Mouse (Mus musculus): ENCODE measurements at regions not wholly inside any gene's neighbourhood (a gene's known extent, or its start where the extent isn't known, plus 50 kb on each side); places are given as distances from the start of the nearest gene placed in this dataset.
A peak's percentile ranks its signal among the peaks of the same experiment; 100 is the strongest.

DNA sequence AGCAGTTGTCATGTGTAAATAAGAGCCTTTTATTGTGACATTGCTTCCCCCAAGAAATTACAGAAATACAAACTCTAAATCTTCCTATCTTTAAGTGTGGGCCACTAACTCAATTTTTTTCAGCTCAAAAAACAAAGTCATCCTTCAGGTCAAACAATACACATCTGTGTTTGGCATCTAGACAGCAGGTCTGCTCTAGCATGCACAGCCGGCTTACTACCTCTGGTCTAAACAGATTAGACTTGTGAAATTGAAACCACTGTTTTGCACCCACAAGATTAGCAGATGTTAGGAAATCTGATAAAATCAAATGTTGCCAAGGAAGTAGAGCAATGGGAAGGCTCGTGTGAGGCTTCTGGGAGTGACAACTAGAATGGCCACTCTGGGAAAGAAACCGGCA lies 195.5 kb upstream of the Il12b start:
- WGBS, result 86% methylated on average over 3 of the region's 3 CpGs
- H3K4me3 ChIP-seq (replicated peaks), result no peak overlapping the region
- H3K4me1 ChIP-seq (replicated peaks), result no peaks in the 10 kb centered on the region
- no peak for ATAC-seq
- no peaks in the 10 kb centered on the region for H3K9me3 ChIP-seq
- H3K27ac ChIP-seq, result no peak overlapping the region
- no peak overlapping the region for H3K4me2 ChIP-seq (replicated peaks)
- no peak overlapping the region for H3K9ac ChIP-seq (replicated peaks)
- H3K36me3 ChIP-seq, result no peaks in the 10 kb centered on the region
- H3K27me3 ChIP-seq, result no peaks in the 10 kb centered on the region

DNA sequence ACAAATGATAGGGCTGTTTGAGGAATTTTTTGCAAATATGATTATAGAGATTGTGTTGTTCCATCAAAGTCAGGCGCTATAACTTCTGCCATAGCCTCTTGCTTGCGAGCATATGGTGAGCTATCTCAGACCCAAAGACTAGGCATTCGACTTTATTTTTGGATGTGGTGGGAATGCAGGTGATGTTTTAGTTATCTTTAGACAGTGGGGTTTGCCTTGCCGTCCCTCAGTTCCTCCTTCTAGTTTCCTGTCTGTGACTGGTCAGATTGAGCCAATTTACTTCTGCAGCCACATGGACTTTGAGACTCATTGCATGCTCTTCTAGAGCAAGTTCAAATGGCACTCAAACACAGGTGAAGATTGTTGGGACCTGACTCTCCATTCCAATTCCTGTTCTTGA lies 193.0 kb upstream of the Il12b start:
- H3K9ac ChIP-seq (replicated peaks), result no peak overlapping the region
- no peaks in the 10 kb centered on the region for H3K4me1 ChIP-seq (replicated peaks)
- no peaks in the 10 kb centered on the region for H3K27me3 ChIP-seq
- 94% methylated on average over 4 of the region's 4 CpGs for WGBS
- H3K4me2 ChIP-seq (replicated peaks), result no peak overlapping the region
- ATAC-seq, result no peak
- H3K9me3 ChIP-seq, result no peaks in the 10 kb centered on the region
- no peaks in the 10 kb centered on the region for H3K36me3 ChIP-seq
- H3K4me3 ChIP-seq (replicated peaks), result no peak overlapping the region
- no peak overlapping the region for H3K27ac ChIP-seq

DNA sequence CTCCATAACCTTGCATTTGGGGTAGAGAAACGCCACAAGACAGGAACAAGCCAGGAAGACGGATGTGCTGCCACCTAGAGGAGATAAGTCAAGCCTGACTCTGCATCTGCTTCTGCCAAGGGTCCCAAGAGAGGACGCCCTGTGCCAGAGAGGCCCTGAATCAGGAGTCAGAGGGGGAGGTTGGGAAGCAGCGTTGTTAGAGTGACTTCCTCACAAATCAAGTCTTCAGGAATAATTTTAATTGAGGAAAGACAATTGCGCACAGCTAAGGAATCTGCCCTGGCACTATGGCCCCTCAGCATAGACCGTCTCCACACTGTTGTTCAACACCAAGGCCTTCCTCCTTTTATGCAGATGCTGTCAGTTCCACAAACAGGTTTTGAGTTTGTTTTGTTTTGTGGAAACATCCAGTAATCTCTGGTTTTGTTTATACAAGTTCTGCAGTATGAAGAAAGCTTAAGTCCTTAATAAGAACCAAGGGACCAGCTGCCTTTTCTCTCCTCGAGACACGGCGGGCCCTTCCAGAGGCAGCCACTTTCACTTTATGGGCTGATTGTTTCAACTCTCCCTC lies 187.9 kb upstream of the Il12b start:
- no peaks in the 10 kb centered on the region for H3K36me3 ChIP-seq
- no peaks in the 10 kb centered on the region for H3K9me3 ChIP-seq
- H3K27ac ChIP-seq, result no peak overlapping the region
- H3K4me3 ChIP-seq (replicated peaks), result no peak overlapping the region
- no peak overlapping the region for H3K4me2 ChIP-seq (replicated peaks)
- ATAC-seq, result 0 out of 2 replicates have a peak, but pooled peaks have one; percentile 68
- H3K4me1 ChIP-seq (replicated peaks), result no peaks in the 10 kb centered on the region
- no peak overlapping the region for H3K9ac ChIP-seq (replicated peaks)
- H3K27me3 ChIP-seq, result no peaks in the 10 kb centered on the region
- WGBS, result 60% methylated on average over 9 of the region's 9 CpGs

DNA sequence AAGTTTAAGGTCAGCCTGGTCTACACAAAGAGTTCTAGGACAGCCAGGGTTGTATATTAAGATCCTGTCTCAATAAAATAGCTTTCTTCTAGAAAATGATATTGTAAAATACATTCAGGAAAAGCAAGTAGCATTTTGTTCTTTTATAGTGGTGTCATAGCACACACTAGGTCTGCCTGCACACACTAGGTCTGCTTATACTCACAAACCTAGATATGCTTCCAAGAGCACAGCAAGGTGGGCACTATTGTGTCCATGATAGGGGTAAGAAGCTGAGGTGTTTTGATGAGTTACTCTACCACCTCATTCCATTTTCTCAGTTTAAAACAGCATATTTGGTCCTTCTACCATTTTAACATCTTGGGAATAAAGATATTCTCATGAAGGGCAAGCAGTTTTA lies 185.8 kb upstream of the Il12b start:
- no peaks in the 10 kb centered on the region for H3K36me3 ChIP-seq
- H3K27me3 ChIP-seq, result no peaks in the 10 kb centered on the region
- no peak overlapping the region for H3K9ac ChIP-seq (replicated peaks)
- no peaks in the 10 kb centered on the region for H3K9me3 ChIP-seq
- no peak overlapping the region for H3K27ac ChIP-seq
- no peak overlapping the region for H3K4me3 ChIP-seq (replicated peaks)
- ATAC-seq, result no peak
- H3K4me1 ChIP-seq (replicated peaks), result no peaks in the 10 kb centered on the region
- no peak overlapping the region for H3K4me2 ChIP-seq (replicated peaks)

DNA sequence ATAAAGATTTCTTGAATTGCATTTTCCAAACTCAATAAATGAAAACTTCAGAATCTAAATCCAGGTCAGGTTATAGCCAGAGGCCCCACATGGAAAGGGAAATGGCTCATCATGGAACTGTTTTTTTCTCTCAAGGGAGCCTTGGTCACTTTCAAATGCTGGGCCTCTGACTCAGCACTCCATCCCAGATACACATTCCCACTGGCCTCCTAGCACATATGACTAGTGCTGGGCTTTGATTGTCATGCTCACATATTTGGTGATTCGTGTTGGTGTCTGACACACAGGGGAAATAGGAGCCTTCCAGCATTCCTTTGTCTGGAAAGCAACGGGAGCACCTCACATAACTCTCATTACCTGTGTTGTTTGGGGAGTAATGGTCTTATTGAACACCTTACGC lies 183.5 kb upstream of the Il12b start:
- no peak overlapping the region for H3K9ac ChIP-seq (replicated peaks)
- ATAC-seq, result no peak
- no peak overlapping the region for H3K4me3 ChIP-seq (replicated peaks)
- 93% methylated on average over 3 of the region's 3 CpGs for WGBS
- no peaks in the 10 kb centered on the region for H3K9me3 ChIP-seq
- no peak overlapping the region for H3K4me2 ChIP-seq (replicated peaks)
- H3K27me3 ChIP-seq, result no peaks in the 10 kb centered on the region
- H3K4me1 ChIP-seq (replicated peaks), result no peaks in the 10 kb centered on the region
- no peak overlapping the region for H3K27ac ChIP-seq
- no peaks in the 10 kb centered on the region for H3K36me3 ChIP-seq

DNA sequence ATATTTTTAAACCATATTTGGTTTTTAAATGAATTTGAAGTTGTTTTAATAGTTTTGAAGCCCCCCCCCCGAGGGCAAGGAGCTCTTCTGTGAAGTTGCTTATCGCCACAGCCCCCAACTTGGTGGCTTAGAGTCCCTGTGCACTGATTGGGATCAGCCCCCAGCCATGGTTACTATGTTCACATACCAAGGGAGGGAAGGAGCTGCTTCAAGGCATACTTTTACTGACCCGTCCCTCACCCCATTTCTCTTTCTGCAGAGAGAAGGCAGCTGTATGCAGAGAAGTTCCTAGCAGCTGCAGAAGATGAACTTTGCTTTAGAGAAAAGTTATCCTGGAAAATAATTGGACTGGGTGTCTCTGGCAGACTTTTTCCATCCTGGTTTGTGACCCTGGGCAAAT lies 179.9 kb upstream of the Il12b start:
- Histone ChIP-seq H3K4me3 (replicated peaks) (no peak overlapping the region), H3K9ac (replicated peaks) (no peak overlapping the region), H3K36me3 (no peaks in the 10 kb centered on the region), H3K4me2 (replicated peaks) (no peak overlapping the region), H3K4me1 (replicated peaks) (no peaks in the 10 kb centered on the region), H3K27ac (no peak overlapping the region), H3K9me3 (no peaks in the 10 kb centered on the region), H3K27me3 (no peaks in the 10 kb centered on the region)
- 60% methylated on average over 3 of the region's 3 CpGs for WGBS
- ATAC-seq, result no peak

DNA sequence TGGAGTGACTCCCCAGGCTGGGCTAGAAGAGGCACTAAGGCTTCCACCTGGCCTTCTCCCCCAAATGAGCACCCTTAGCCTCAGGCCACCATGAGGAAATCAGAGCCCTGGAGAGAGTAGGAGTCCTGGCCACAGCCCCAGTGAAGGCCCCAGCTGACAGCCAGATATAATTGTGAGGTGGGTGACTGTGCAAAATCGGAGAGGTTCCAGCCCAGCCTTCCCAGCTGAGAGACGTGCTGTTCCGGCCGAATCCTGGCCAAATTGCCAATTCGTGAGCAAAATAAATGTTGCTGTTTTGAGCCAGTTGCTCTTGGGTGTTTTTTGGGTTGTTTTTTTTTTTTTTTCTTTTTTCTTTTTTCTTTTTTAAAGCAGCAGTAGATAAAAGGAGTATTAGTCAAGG lies 169.9 kb upstream of the Il12b start:
- 94% methylated on average over 5 of the region's 5 CpGs for WGBS
- Histone ChIP-seq H3K4me3 (replicated peaks) (no peak overlapping the region), H3K9ac (replicated peaks) (no peak overlapping the region), H3K9me3 (no peaks in the 10 kb centered on the region), H3K27ac (no peak overlapping the region), H3K4me2 (replicated peaks) (no peak overlapping the region), H3K27me3 (no peaks in the 10 kb centered on the region), H3K4me1 (replicated peaks) (no peaks in the 10 kb centered on the region), H3K36me3 (no peaks in the 10 kb centered on the region)
- no peak for ATAC-seq

DNA sequence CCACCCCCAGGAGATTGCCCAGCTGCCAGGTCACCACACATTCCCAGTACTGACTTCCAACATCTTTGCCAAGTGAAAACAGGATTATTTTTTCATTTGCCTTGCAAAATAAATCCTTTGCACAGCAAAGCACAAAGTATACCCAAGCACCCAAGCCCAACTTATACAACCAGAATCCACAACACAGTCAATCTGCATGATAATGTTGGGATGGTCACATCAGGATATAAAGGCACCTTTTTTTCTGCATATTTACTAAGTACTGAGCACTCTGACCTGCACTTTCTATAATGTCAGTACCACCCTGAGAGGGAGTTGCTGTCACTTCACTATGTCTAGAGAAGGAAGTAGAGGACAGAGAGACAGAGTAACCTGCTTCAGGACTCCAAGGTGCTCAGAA lies 164.4 kb upstream of the Il12b start:
- Histone ChIP-seq H3K4me3 (replicated peaks) (no peak overlapping the region), H3K9ac (replicated peaks) (no peak overlapping the region), H3K9me3 (no peaks in the 10 kb centered on the region), H3K27me3 (no peaks in the 10 kb centered on the region), H3K36me3 (no peaks in the 10 kb centered on the region), H3K4me1 (replicated peaks) (no peaks in the 10 kb centered on the region), H3K4me2 (replicated peaks) (no peak overlapping the region), H3K27ac (no peak overlapping the region)
- ATAC-seq, result no peak

DNA sequence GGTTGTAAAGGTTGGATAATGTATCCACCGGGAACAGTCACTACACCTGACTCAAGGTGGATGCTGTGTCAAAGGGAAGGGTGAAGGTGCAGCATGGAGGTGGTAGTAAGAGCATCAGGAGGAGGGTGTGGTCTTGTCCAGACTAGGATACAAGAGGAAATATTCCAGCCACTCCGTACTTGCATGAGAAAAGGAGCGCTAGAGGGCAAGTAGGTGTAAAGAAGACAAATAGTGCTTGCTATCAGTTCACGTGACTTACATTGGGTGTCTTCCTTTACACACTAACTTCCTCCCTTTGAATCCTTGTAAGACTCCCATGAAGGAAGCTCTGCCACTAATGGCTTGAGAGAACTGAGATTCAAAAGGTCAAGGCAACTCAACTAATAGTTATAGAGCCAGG lies 161.8 kb upstream of the Il12b start:
- WGBS, result 95% methylated on average over 4 of the region's 4 CpGs
- H3K27me3 ChIP-seq, result no peaks in the 10 kb centered on the region

DNA sequence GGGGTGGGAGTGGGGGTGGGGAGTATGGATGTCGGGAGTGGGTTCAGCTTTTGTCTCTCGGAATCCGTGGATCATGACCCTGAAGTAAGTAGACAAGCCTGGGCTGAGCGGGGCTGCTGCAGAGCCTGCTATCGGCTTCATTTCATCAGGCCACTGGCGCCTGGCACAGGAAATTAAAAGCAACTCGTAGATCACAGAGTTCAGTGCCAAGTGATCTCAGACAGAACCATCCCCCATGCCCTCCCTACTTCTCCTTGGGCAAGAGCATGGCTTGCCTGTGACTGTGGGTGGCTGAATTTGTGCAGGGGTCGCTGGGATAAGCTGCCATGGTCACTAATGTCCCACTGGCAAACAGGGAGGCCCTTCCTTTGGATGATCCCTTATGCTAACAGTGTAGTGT lies 161.3 kb upstream of the Il12b start:
- WGBS, result 80% methylated on average over 8 of the region's 8 CpGs
- ATAC-seq, result no peak
- Histone ChIP-seq H3K27ac (no peak overlapping the region), H3K27me3 (no peaks in the 10 kb centered on the region), H3K4me2 (replicated peaks) (no peak overlapping the region), H3K4me1 (replicated peaks) (no peaks in the 10 kb centered on the region), H3K9me3 (no peaks in the 10 kb centered on the region), H3K9ac (replicated peaks) (no peak overlapping the region), H3K4me3 (replicated peaks) (no peak overlapping the region), H3K36me3 (no peaks in the 10 kb centered on the region)

More for the DNA sequence above, 161.8 kb upstream of the Il12b start:
- Histone ChIP-seq H3K4me2 (replicated peaks) (no peak overlapping the region), H3K4me1 (replicated peaks) (no peaks in the 10 kb centered on the region), H3K27ac (no peak overlapping the region), H3K4me3 (replicated peaks) (no peak overlapping the region), H3K9me3 (no peaks in the 10 kb centered on the region), H3K36me3 (no peaks in the 10 kb centered on the region), H3K9ac (replicated peaks) (no peak overlapping the region)
- ATAC-seq, result no peak

DNA sequence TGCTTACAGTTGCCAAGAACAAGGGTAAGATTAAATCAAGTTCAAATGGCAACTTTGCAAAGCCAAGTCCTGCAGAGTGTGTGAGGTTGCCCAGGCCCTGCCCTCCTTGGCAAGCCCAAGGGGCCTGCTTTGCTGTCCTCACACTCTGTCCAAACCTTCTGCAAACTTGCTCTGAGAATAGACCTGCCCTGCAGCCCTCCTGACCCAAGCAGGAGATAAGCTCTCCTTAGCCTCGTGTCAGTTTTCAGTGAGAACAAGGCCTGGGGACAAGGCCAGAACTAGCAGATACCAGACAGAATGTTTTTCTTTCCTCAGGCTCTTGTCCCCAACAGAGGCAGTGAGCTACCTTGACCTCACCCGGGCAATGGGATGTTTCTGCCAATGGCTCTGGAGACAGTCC lies 156.7 kb upstream of the Il12b start:
- WGBS, result 75% methylated on average over 2 of the region's 2 CpGs
- H3K4me2 ChIP-seq (replicated peaks), result no peak overlapping the region
- no peaks in the 10 kb centered on the region for H3K27me3 ChIP-seq
- H3K4me3 ChIP-seq (replicated peaks), result no peak overlapping the region
- H3K27ac ChIP-seq, result no peak overlapping the region
- H3K36me3 ChIP-seq, result no peaks in the 10 kb centered on the region
- no peaks in the 10 kb centered on the region for H3K4me1 ChIP-seq (replicated peaks)
- H3K9me3 ChIP-seq, result no peaks in the 10 kb centered on the region
- no peak overlapping the region for H3K9ac ChIP-seq (replicated peaks)
- no peak for ATAC-seq

DNA sequence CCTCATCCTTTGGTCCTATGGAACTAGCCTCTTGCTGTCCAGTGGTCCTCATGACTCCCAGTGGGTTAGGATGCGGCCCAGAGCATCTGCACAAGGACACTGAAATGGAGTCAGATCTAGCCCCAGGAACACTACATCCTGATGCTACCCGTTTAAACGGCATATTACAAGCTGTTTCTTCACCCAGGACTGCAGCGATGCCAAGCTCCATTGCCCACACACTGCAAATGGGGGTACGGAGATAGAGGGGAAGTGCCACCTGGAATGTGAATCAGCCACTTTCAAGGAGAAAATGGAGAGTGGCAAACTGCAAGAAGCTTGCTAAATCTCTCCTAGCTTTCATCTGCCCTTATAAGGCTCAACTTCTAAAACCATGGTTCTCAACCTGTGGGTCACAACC lies 148.0 kb upstream of the Il12b start:
- no peak overlapping the region for H3K9ac ChIP-seq (replicated peaks)
- H3K4me3 ChIP-seq (replicated peaks), result no peak overlapping the region
- no peaks in the 10 kb centered on the region for H3K36me3 ChIP-seq
- peaks cover 4% of the 10 kb centered on the region; the same call in 1 of the 2 replicates for H3K4me1 ChIP-seq (replicated peaks)
- 97% methylated on average over 5 of the region's 5 CpGs for WGBS
- no peak overlapping the region for H3K27ac ChIP-seq
- H3K9me3 ChIP-seq, result no peaks in the 10 kb centered on the region
- H3K4me2 ChIP-seq (replicated peaks), result no peak overlapping the region
- H3K27me3 ChIP-seq, result no peaks in the 10 kb centered on the region
- no peak for ATAC-seq

DNA sequence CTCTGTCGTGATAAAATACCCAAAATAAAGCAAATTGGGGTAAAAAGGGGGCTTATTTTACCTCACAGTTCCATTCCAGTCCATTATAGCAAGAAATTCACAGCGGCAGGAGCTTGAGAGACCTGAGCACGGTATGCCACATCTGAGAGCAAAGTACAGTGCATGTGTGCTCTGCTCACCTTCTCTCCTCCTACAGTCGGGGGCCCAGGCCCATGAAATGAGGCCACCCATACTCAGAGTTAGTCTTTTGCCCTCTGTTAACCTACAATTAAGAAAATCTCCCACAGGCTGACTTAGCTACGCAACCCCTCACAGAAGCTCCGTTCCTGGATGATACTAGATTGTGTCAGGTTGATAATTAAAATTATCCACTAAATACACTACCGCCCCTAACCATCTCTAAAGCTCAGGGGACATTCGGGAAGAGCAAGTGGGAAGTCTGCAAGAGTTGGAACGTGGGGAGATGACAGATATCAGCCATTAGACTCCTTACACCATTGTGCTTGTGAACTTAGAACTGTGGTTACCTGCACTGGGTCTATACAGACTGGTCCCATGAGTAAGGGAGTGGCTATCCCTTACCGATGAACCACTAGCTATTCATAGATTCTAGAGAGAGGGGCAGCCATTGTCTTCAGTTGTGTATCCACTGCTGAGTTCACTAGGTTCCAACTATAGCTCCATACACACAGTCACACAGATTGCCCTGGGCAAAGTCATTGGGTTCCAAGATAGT lies 139.3 kb upstream of the Il12b start:
- Histone ChIP-seq H3K4me1 (replicated peaks) (no peaks in the 10 kb centered on the region), H3K27ac (no peak overlapping the region), H3K4me2 (replicated peaks) (no peak overlapping the region), H3K27me3 (no peaks in the 10 kb centered on the region), H3K9ac (replicated peaks) (no peak overlapping the region), H3K36me3 (no peaks in the 10 kb centered on the region), H3K9me3 (no peaks in the 10 kb centered on the region), H3K4me3 (replicated peaks) (no peak overlapping the region)
- ATAC-seq, result no peak
- 87% methylated on average over 10 of the region's 10 CpGs for WGBS

Data from midbrain, embryonic 13.5 days (tissue).